Mouse (Mus musculus): Measurements from ENCODE around the gene Mllt6. TPM values are rescaled to one million over a fixed set of nuclear protein-coding genes. Genes with fewer than 3 reads are reported as not detected.

The Mllt6 gene
- 4.9 TPM for polyA plus RNA-seq (2017; shearing (Covaris generic))

GRCm38 (mm10) chr11:97662893-97663527 is at the start of gene Mllt6:
Mllt6 (plus strand) TSS chr11:97663414.

GRCm38 (mm10) chr11:97629576-97629975 is 33.6 kb upstream of the Mllt6 start, which contains the start of gene Epop:
Epop (minus strand) TSS chr11:97629702.

GRCm38 (mm10) chr11:97685613-97686321 is 22.6 kb downstream of the Mllt6 start, which contains the start of gene Cisd3:
Cisd3 (plus strand) TSS chr11:97685826.

GRCm38 (mm10) chr11:97700003-97700745 is 37.0 kb downstream of the Mllt6 start, which contains the start of gene Pcgf2:
Pcgf2 (minus strand) TSS chr11:97700497.

GRCm38 (mm10) chr11:97703039-97703826 is 40.0 kb downstream of the Mllt6 start, which contains the start of gene Psmb3:
Psmb3 (plus strand) TSS chr11:97703399.

Other genes with a start within 250 kb of the Mllt6 start
- gene Arhgap23, start 247.9 kb upstream of the Mllt6 start, polyA plus RNA-seq (2017; shearing (Covaris generic)): not detected
- not detected for gene 4933428G20Rik, start 163.1 kb upstream of the Mllt6 start, polyA plus RNA-seq (2017; shearing (Covaris generic))
- gene Srcin1, start 87.2 kb upstream of the Mllt6 start, polyA plus RNA-seq (2017; shearing (Covaris generic)): not detected
- 17.6 TPM for gene Epop, start 33.7 kb upstream of the Mllt6 start, polyA plus RNA-seq (2017; shearing (Covaris generic))
- 53.1 TPM for gene Cisd3, start 22.4 kb downstream of the Mllt6 start, polyA plus RNA-seq (2017; shearing (Covaris generic))
- gene Pcgf2, start 37.1 kb downstream of the Mllt6 start, polyA plus RNA-seq (2017; shearing (Covaris generic)): 3.0 TPM
- 303 TPM for gene Psmb3, start 40.0 kb downstream of the Mllt6 start, polyA plus RNA-seq (2017; shearing (Covaris generic))
- gene Pip4k2b, start 81.3 kb downstream of the Mllt6 start, polyA plus RNA-seq (2017; shearing (Covaris generic)): 1.9 TPM
- gene Cwc25, start 103.1 kb downstream of the Mllt6 start, polyA plus RNA-seq (2017; shearing (Covaris generic)): 66.2 TPM
- not detected for gene 1700001P01Rik, start 112.5 kb downstream of the Mllt6 start, polyA plus RNA-seq (2017; shearing (Covaris generic))
- gene Rpl23, start 119.0 kb downstream of the Mllt6 start, polyA plus RNA-seq (2017; shearing (Covaris generic)): 463 TPM
- gene Lasp1, start 135.6 kb downstream of the Mllt6 start, polyA plus RNA-seq (2017; shearing (Covaris generic)): 124 TPM
- gene B230217C12Rik, start 177.4 kb downstream of the Mllt6 start, polyA plus RNA-seq (2017; shearing (Covaris generic)): 1.3 TPM
- 0.59 TPM for gene Fbxo47, start 220.7 kb downstream of the Mllt6 start, polyA plus RNA-seq (2017; shearing (Covaris generic))